Mouse (Mus musculus) stomach, embryonic 16.5 days (tissue): ENCODE measurements at regions not wholly inside any gene's neighbourhood (a gene's known extent, or its start where the extent isn't known, plus 50 kb on each side); places are given as distances from the start of the nearest gene placed in this dataset.

Experiments
- ATAC-seq: fragments of 200-750 bp; cut with Nextera tagmentation; 2 replicates; pipeline ENCODE4 v1.8.0; 2017; ENCODE audit warnings: moderate number of reproducible peaks, moderate TSS enrichment; ENCODE audit not compliant: insufficient read depth, low FRiP score
- H3K27ac ChIP-seq: fragments of 300-500 bp; sonication (generic); 2 replicates; pipeline ENCODE4 v1.5.1; 2014; ENCODE audit warnings: low read length
- H3K27me3 ChIP-seq: fragments of 300-500 bp; sonication (generic); 2 replicates; pipeline ENCODE4 v1.6.1; 2014; ENCODE audit warnings: low read length, control low read depth, mixed read lengths; ENCODE audit not compliant: control insufficient read depth, insufficient read depth
- H3K36me3 ChIP-seq: fragments of 300-500 bp; sonication (generic); 2 replicates; pipeline ENCODE4 v1.6.1; 2014; ENCODE audit warnings: low read length; ENCODE audit not compliant: control insufficient read depth, insufficient read depth
- H3K4me1 ChIP-seq: fragments of 300-500 bp; sonication (generic); 2 replicates; pipeline ENCODE4 v1.6.1; 2014; ENCODE audit warnings: low read length, control low read depth, mixed read lengths; ENCODE audit not compliant: control insufficient read depth, insufficient read depth
- H3K4me2 ChIP-seq: fragments of 300-500 bp; sonication (generic); 2 replicates; pipeline ENCODE4 v1.6.1; 2014; ENCODE audit warnings: low read depth, low read length, mixed read lengths
- H3K4me3 ChIP-seq: fragments of 300-500 bp; sonication (generic); replicated peaks from 2 replicates; pipeline ENCODE4 v1.5.1; 2014; ENCODE audit warnings: mild to moderate bottlenecking, low read length
- H3K9ac ChIP-seq: fragments of 300-500 bp; sonication (generic); 2 replicates; pipeline ENCODE4 v1.6.1; 2014; ENCODE audit warnings: low read length
- H3K9me3 ChIP-seq: fragments of 300-500 bp; sonication (generic); replicated peaks from 2 replicates; pipeline ENCODE4 v1.6.1; 2016; ENCODE audit warnings: low read length, control low read depth; ENCODE audit not compliant: control insufficient read depth
- WGBS: fragments of 180-500 bp; shearing (Covaris S2); extraction: QIAGEN DNeasy Blood & Tissue Kit; methylation state at CpG from one replicate; pipeline ENCODE4 v1.1.7; 2014; 5-methylcytosine and 5-hydroxymethylcytosine counted together

DNA sequence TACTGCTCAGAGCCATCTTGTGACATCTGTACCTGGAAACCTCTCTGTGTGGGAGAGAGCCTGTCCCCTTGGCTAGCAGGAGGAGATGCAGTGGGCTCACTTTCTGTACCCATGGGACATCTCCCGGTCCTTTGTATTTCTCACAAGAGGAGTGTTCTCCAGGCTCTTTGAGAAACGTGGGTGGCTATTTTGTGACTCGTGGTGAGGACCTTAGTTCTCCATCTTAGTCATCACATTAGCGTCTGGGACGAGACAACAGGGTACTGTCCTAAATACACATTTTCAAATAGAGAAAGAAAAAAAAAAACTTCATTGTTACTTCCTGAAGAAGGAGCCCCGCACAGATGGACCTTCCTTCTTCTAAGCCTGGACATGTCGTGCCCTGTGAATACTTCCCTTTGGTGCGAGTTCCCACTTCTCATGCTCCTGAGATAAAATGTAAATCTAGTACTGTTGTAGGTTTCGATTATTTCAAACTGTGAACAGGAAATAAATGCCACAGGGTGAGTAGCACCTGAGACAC, 366.8 kb upstream of the Runx1 start:
- Histone ChIP-seq H3K27ac (no peak overlapping the region), H3K9ac (no peak overlapping the region), H3K9me3 (no peaks in the 10 kb centered on the region), H3K36me3 (no peaks in the 10 kb centered on the region), H3K27me3 (no peaks in the 10 kb centered on the region), H3K4me1 (no peaks in the 10 kb centered on the region), H3K4me3 (no peak overlapping the region), H3K4me2 (no peak overlapping the region)
- no peak for ATAC-seq
- WGBS = 78% methylated on average over 9 of the region's 9 CpGs

DNA sequence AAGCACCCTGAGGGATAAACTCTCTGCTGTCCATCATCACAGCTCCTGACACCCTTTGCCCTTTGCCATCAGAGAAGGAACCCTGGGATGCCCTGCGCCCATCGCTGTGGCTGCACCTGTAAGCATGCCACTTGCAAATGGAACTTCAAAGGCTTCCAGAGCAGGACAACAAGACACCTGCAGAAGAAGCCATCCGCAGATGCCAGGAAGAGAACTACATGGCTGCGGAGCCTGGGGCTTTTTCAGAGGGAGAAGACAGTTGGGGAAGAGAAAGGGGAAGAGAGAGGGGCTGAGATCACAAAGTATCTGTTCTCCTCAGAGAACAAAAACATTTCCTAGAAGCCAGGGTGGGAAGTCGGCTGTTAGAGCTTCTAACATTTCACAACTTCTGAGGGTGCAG, 365.2 kb upstream of the Runx1 start:
- H3K27ac ChIP-seq = no peak overlapping the region
- 80% methylated on average over 5 of the region's 5 CpGs for WGBS
- no peak overlapping the region for H3K4me3 ChIP-seq
- H3K4me2 ChIP-seq = no peak overlapping the region
- no peaks in the 10 kb centered on the region for H3K27me3 ChIP-seq
- H3K9ac ChIP-seq = no peak overlapping the region
- H3K9me3 ChIP-seq = no peaks in the 10 kb centered on the region
- H3K36me3 ChIP-seq = no peaks in the 10 kb centered on the region
- ATAC-seq = no peak
- no peaks in the 10 kb centered on the region for H3K4me1 ChIP-seq

GRCm38 (mm10) chr16:93190301-93190700, 364.4 kb upstream of the Runx1 start:
- no peaks in the 10 kb centered on the region for H3K4me1 ChIP-seq
- WGBS = 47% methylated on average over 3 of the region's 3 CpGs
- H3K27ac ChIP-seq = no peak overlapping the region
- ATAC-seq = no peak
- H3K4me2 ChIP-seq = no peak overlapping the region
- H3K27me3 ChIP-seq = no peaks in the 10 kb centered on the region
- no peak overlapping the region for H3K4me3 ChIP-seq
- no peaks in the 10 kb centered on the region for H3K36me3 ChIP-seq
- no peak overlapping the region for H3K9ac ChIP-seq
- H3K9me3 ChIP-seq = no peaks in the 10 kb centered on the region

GRCm38 (mm10) chr16:93189875-93190274, 363.9 kb upstream of the Runx1 start:
- Histone ChIP-seq H3K27ac (no peak overlapping the region), H3K27me3 (no peaks in the 10 kb centered on the region), H3K9ac (no peak overlapping the region), H3K36me3 (no peaks in the 10 kb centered on the region), H3K4me2 (no peak overlapping the region), H3K9me3 (no peaks in the 10 kb centered on the region), H3K4me1 (no peaks in the 10 kb centered on the region), H3K4me3 (no peak overlapping the region)
- WGBS = 58% methylated on average over 3 of the region's 3 CpGs
- ATAC-seq = no peak

GRCm38 (mm10) chr16:93189412-93189811, 363.5 kb upstream of the Runx1 start:
- no peaks in the 10 kb centered on the region for H3K9me3 ChIP-seq
- no peaks in the 10 kb centered on the region for H3K36me3 ChIP-seq
- H3K27ac ChIP-seq = no peak overlapping the region
- H3K4me3 ChIP-seq = no peak overlapping the region
- H3K4me1 ChIP-seq = no peaks in the 10 kb centered on the region
- H3K27me3 ChIP-seq = no peaks in the 10 kb centered on the region
- ATAC-seq = no peak
- H3K4me2 ChIP-seq = no peak overlapping the region
- H3K9ac ChIP-seq = no peak overlapping the region
- 84% methylated on average over 5 of the region's 5 CpGs for WGBS

DNA sequence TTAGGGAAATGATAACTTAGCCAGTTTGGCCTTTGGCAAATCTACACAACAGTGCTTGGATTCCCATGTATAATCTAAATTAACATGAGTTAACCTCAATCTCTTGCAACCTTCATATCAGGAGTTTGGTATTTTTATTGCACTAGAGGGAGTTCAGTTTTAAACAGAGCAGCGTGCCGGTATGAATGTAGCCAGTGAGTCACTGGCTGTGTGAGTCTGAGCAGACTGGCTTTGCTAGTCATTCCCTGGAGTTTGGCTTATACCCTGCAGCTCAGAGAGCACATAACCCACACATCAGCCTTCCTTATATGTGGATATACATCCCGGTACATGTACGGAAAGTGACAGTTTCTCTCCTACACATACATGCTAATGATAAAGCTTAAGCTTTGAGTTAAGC, 360.6 kb upstream of the Runx1 start:
- Histone ChIP-seq H3K27me3 (no peaks in the 10 kb centered on the region), H3K27ac (no peak overlapping the region), H3K9ac (no peak overlapping the region), H3K4me3 (no peak overlapping the region), H3K4me2 (no peak overlapping the region), H3K4me1 (no peaks in the 10 kb centered on the region), H3K9me3 (no peaks in the 10 kb centered on the region), H3K36me3 (no peaks in the 10 kb centered on the region)
- ATAC-seq = no peak
- 70% methylated on average over 4 of the region's 4 CpGs for WGBS

- Histone ChIP-seq H3K4me3 (no peak overlapping the region), H3K9ac (no peak overlapping the region), H3K36me3 (no peaks in the 10 kb centered on the region), H3K27ac (no peak overlapping the region), H3K4me1 (no peaks in the 10 kb centered on the region), H3K4me2 (no peak overlapping the region), H3K27me3 (no peaks in the 10 kb centered on the region), H3K9me3 (no peaks in the 10 kb centered on the region)
- ATAC-seq = no peak
- 38% methylated on average over 3 of the region's 3 CpGs for WGBS
Observed at GRCm38 (mm10) chr16:93182656-93183055, 356.7 kb upstream of the Runx1 start.

GRCm38 (mm10) chr16:93181497-93181896, 355.5 kb upstream of the Runx1 start:
- 88% methylated on average over 8 of the region's 8 CpGs for WGBS
- H3K4me3 ChIP-seq = no peak overlapping the region
- no peak for ATAC-seq
- H3K27me3 ChIP-seq = no peaks in the 10 kb centered on the region
- no peak overlapping the region for H3K27ac ChIP-seq
- no peak overlapping the region for H3K4me2 ChIP-seq
- no peak overlapping the region for H3K9ac ChIP-seq
- no peaks in the 10 kb centered on the region for H3K36me3 ChIP-seq
- H3K9me3 ChIP-seq = no peaks in the 10 kb centered on the region
- H3K4me1 ChIP-seq = no peaks in the 10 kb centered on the region

- Histone ChIP-seq H3K4me2 (no peak overlapping the region), H3K27ac (no peak overlapping the region), H3K4me1 (no peaks in the 10 kb centered on the region), H3K36me3 (no peaks in the 10 kb centered on the region), H3K9ac (no peak overlapping the region), H3K4me3 (no peak overlapping the region), H3K9me3 (no peaks in the 10 kb centered on the region), H3K27me3 (no peaks in the 10 kb centered on the region)
- 50% methylated on average over 5 of the region's 5 CpGs for WGBS
- no peak for ATAC-seq
Observed at GRCm38 (mm10) chr16:93180213-93180612, 354.3 kb upstream of the Runx1 start.

GRCm38 (mm10) chr16:93166667-93167066, 340.7 kb upstream of the Runx1 start:
- 90% methylated on average over 3 of the region's 3 CpGs for WGBS
- no peak for ATAC-seq
- H3K36me3 ChIP-seq = no peaks in the 10 kb centered on the region

More at GRCm38 (mm10) chr16:93166667-93167066, 340.7 kb upstream of the Runx1 start:
- Histone ChIP-seq H3K4me2 (no peak overlapping the region), H3K4me3 (no peak overlapping the region), H3K4me1 (no peaks in the 10 kb centered on the region), H3K27ac (no peak overlapping the region), H3K27me3 (no peaks in the 10 kb centered on the region), H3K9me3 (no peaks in the 10 kb centered on the region), H3K9ac (no peak overlapping the region)
